ENCODE assay signal across 8 mouse cellular contexts in genomic region chr2:131561891-131562585, GRCm38 (mm10). TPM values are rescaled to one million over a fixed set of nuclear protein-coding genes. Genes with fewer than 3 reads are reported as not detected.
DNase-seq lines count a peak whose midpoint lies in the region; ATAC-seq lines count a peak whose summit lies in the region.

TSS of gene Adra1d (minus strand) at chr2:131562283.

- H3K27me3 ChIP-seq in heart, embryonic 11.5 days (ENCODE audit: control insufficient read depth, insufficient read depth, low read length), result peaks cover 83% of the 10 kb centered on the region
- H3K27me3 ChIP-seq in midbrain, embryonic 10.5 days (ENCODE audit: low read depth, poor library complexity, severe bottlenecking), result peaks cover 85% of the 10 kb centered on the region

- peak within 1 kb of the TSS; percentile 60 for H3K4me3 ChIP-seq in heart, embryonic 11.5 days (ENCODE audit: low read depth, low read length)
- peak within 1 kb of the TSS; percentile 64 for H3K4me3 ChIP-seq in midbrain, embryonic 10.5 days

- no peak within 1 kb of the TSS for H3K27ac ChIP-seq in heart, embryonic 11.5 days (ENCODE audit: low read depth, low read length)
- peak within 1 kb of the TSS; percentile 64; the same call in 1 of the 2 replicates for H3K27ac ChIP-seq in midbrain, embryonic 10.5 days (replicated peaks)

- DNase-seq in left cerebral cortex, adult 18-20 months (ENCODE audit: low spot score in 2 of 2), result peak in 1 of 2 experiments; percentile 32
- no peak for DNase-seq in left cerebral cortex, adult 11 months (ENCODE audit: low spot score)
- peak; percentile 79 for DNase-seq in adrenal gland, postnatal 14 days
- DNase-seq in kidney, postnatal 25 days, result peak; percentile 30 to 50
- DNase-seq in midbrain, embryonic 10.5 days (ENCODE audit: low spot score), result peak; percentile 63
- no peak for DNase-seq in adipocyte (ENCODE audit: low spot score)
- no peak for DNase-seq in cerebellum, adult 9-10 months

- H3K9me3 ChIP-seq in heart, embryonic 11.5 days (replicated peaks; ENCODE audit: control insufficient read depth, low read length), result no peaks in the 10 kb centered on the region
- H3K9me3 ChIP-seq in midbrain, embryonic 10.5 days (replicated peaks), result no peaks in the 10 kb centered on the region

- peak within 1 kb of the TSS; percentile 85 for H3K4me2 ChIP-seq in heart, embryonic 11.5 days

- peak within 1 kb of the TSS; percentile 63 for H3K9ac ChIP-seq in heart, embryonic 11.5 days (ENCODE audit: low read depth, low read length)

- ATAC-seq in heart, embryonic 11.5 days (replicated peaks; ENCODE audit: insufficient number of reproducible peaks, low FRiP score, low TSS enrichment), result peak; percentile 53

- no peaks in the 10 kb centered on the region for H3K36me3 ChIP-seq in heart, embryonic 11.5 days (ENCODE audit: control insufficient read depth, insufficient read depth, low read length)
- H3K36me3 ChIP-seq in midbrain, embryonic 10.5 days, result no peaks in the 10 kb centered on the region

- H3K4me1 ChIP-seq in heart, embryonic 11.5 days (ENCODE audit: control insufficient read depth, insufficient read depth, low read length), result peaks cover 11% of the 10 kb centered on the region
- H3K4me1 ChIP-seq in midbrain, embryonic 10.5 days, result peaks cover 25% of the 10 kb centered on the region

- WGBS in heart, embryonic 11.5 days (ENCODE audit: insufficient replicate concordance), result 2% methylated on average over 75 of the region's 82 CpGs
- WGBS in midbrain, embryonic 10.5 days, result under 1% methylated on average over 76 of the region's 82 CpGs

RNA-seq across cellular contexts. Expression of gene Adra1d, which starts in this region (rescaled TPM):
- total RNA-seq in left cerebral cortex, adult 18-20 months (2021), result 10 to 100 TPM; 54.2 to 58.7 TPM
- 16.9 and 22.4 TPM in 2 replicates for total RNA-seq in adrenal gland, postnatal 14 days (2021)
- 0.34 and 0.50 TPM in 2 replicates for polyA plus RNA-seq in heart, embryonic 11.5 days (2014; fragmentation: Nextera tagmentation; extraction: Ambion mirVana)
- 0.47 and 0.60 TPM in 2 replicates for polyA plus RNA-seq in midbrain, embryonic 10.5 days (2016; fragmentation: Nextera tagmentation; extraction: Ambion mirVana)

Comparison
In these comparisons a context has a peak if more than half of its experiments do, and no peak if none do; other contexts are left out.
1. Peak in ATAC-seq, H3K4me3 ChIP-seq, H3K9ac ChIP-seq and H3K4me2 ChIP-seq in heart, embryonic 11.5 days; RNA of the gene not detected or under 1 TPM.
2. Peak in DNase-seq, H3K4me3 ChIP-seq and H3K27ac ChIP-seq in midbrain, embryonic 10.5 days; RNA of the gene not detected or under 1 TPM.
3. DNase-seq: peak in adrenal gland, postnatal 14 days (single experiment) and kidney, postnatal 25 days (2 of 2); none in left cerebral cortex, adult 11 months (single experiment), adipocyte (single experiment) and cerebellum, adult 9-10 months (single experiment).